ENCODE assay signal across 23 mouse cellular contexts in the genomic region with DNA sequence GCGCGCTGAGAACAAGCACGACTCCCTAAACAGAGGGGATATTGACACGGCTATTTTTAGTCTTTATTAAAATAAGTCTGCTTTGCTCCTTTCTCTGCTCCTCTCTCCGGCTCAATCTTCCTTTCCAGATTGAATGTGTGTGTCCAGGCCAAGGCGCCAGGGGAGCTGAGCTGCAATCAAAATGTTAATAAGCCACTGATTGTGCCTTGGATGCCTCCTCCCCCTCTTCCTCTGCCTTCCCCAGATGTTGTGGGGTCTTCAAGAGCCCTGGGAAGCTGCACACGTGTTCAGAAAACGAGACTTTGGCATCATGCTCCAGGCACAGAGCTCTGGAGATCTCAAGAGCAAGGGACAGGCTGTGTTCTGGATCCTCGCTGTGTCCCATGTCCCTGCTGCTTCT.
DNase-seq lines count a peak whose midpoint lies in the region; ATAC-seq lines count a peak whose summit lies in the region.
"Had no signal": no experiment of that assay in that cellular context is flagged by ENCODE, and none has a peak within 500 bp of the region (broad histone marks: within the 10 kb centered on the region; RNA-seq: fewer than 3 reads in every experiment).

No protein-coding gene starts in this region.

- peak; percentile 48 for DNase-seq in forebrain, embryonic 14.5 days (ENCODE audit: low spot score)
- DNase-seq in embryonic facial prominence, embryonic 14.5 days (ENCODE audit: low spot score) = peak; percentile 17
- peak; percentile 36 for DNase-seq in hindbrain, embryonic 14.5 days (ENCODE audit: low spot score)
- peak; percentile 60 for DNase-seq in midbrain, embryonic 14.5 days
- no peak for DNase-seq in right cerebral cortex, postnatal 14 days
- no peak for DNase-seq in spleen, postnatal 4 days (ENCODE audit: low spot score in 2 of 2)
- DNase-seq: adrenal gland, postnatal 36 days; cerebellum, adult 11 months; kidney, postnatal 36 days; lung, adult 18-20 months; lung, postnatal 10 days; thymus, adult 2 months; thymus, postnatal 4 days had no signal

- 64% methylated on average over 9 of the region's 9 CpGs for WGBS in forebrain, embryonic 14.5 days
- 51% methylated on average over 9 of the region's 9 CpGs for WGBS in forebrain, embryonic 13.5 days
- WGBS in embryonic facial prominence, embryonic 14.5 days = 60% methylated on average over 9 of the region's 9 CpGs
- WGBS in hindbrain, embryonic 14.5 days = 30% methylated on average over 9 of the region's 9 CpGs
- WGBS in midbrain, embryonic 14.5 days = 39% methylated on average over 9 of the region's 9 CpGs
- WGBS in heart, embryonic 12.5 days = 62% methylated on average over 9 of the region's 9 CpGs

- ATAC-seq in forebrain, embryonic 14.5 days = no peak
- no peak for ATAC-seq in forebrain, embryonic 13.5 days
- no peak for ATAC-seq in embryonic facial prominence, embryonic 14.5 days (ENCODE audit: low read depth)
- ATAC-seq in hindbrain, embryonic 14.5 days (ENCODE audit: low FRiP score) = peak; percentile 64; the same call in 1 of the 2 replicates
- ATAC-seq in midbrain, embryonic 14.5 days (ENCODE audit: low FRiP score, low TSS enrichment) = no peak
- no peak for ATAC-seq in heart, embryonic 12.5 days (ENCODE audit: insufficient number of reproducible peaks, low FRiP score)
- ATAC-seq: CD4-positive, CD25-positive, alpha-beta regulatory T cell, adult 4 months; intestine, postnatal 0 days; liver, embryonic 12.5 days had no signal

- no peaks in the 10 kb centered on the region for H3K4me1 ChIP-seq in forebrain, embryonic 14.5 days (ENCODE audit: control insufficient read depth, insufficient read depth, low read length)
- peaks cover 18% of the 10 kb centered on the region for H3K4me1 ChIP-seq in forebrain, embryonic 13.5 days
- no peaks in the 10 kb centered on the region for H3K4me1 ChIP-seq in embryonic facial prominence, embryonic 14.5 days (ENCODE audit: control insufficient read depth, insufficient read depth, low read length)
- H3K4me1 ChIP-seq in hindbrain, embryonic 14.5 days (replicated peaks; ENCODE audit: control insufficient read depth, insufficient read depth, low read length) = peaks cover 10% of the 10 kb centered on the region
- H3K4me1 ChIP-seq in midbrain, embryonic 14.5 days (ENCODE audit: control insufficient read depth, insufficient read depth, low read length) = peaks cover 13% of the 10 kb centered on the region
- no peaks in the 10 kb centered on the region for H3K4me1 ChIP-seq in heart, embryonic 12.5 days (replicated peaks)
- H3K4me1 ChIP-seq: embryonic facial prominence, embryonic 13.5 days; heart, embryonic 10.5 days; kidney, embryonic 15.5 days; limb, embryonic 13.5 days; liver, embryonic 12.5 days had no signal

- no peak overlapping the region for H3K4me3 ChIP-seq in forebrain, embryonic 14.5 days (ENCODE audit: low read depth, low read length)
- H3K4me3 ChIP-seq in forebrain, embryonic 13.5 days = no peak overlapping the region
- H3K4me3 ChIP-seq in embryonic facial prominence, embryonic 14.5 days (ENCODE audit: low read depth, low read length) = no peak overlapping the region
- H3K4me3 ChIP-seq in hindbrain, embryonic 14.5 days (replicated peaks; ENCODE audit: low read length) = no peak overlapping the region
- no peak overlapping the region for H3K4me3 ChIP-seq in midbrain, embryonic 14.5 days (replicated peaks; ENCODE audit: low read depth, low read length)
- no peak overlapping the region for H3K4me3 ChIP-seq in heart, embryonic 12.5 days
- H3K4me3 ChIP-seq: embryonic facial prominence, embryonic 13.5 days; heart, embryonic 10.5 days; kidney, embryonic 15.5 days; limb, embryonic 13.5 days; liver, embryonic 12.5 days had no signal

- no peak overlapping the region for H3K9ac ChIP-seq in forebrain, embryonic 14.5 days (ENCODE audit: low read length)
- H3K9ac ChIP-seq in forebrain, embryonic 13.5 days = no peak overlapping the region
- no peak overlapping the region for H3K9ac ChIP-seq in embryonic facial prominence, embryonic 14.5 days (ENCODE audit: low read depth, low read length)
- H3K9ac ChIP-seq in hindbrain, embryonic 14.5 days = no peak overlapping the region
- no peak overlapping the region for H3K9ac ChIP-seq in midbrain, embryonic 14.5 days (replicated peaks; ENCODE audit: low read length)
- H3K9ac ChIP-seq in heart, embryonic 12.5 days = no peak overlapping the region
- H3K9ac ChIP-seq: embryonic facial prominence, embryonic 13.5 days; kidney, embryonic 15.5 days; limb, embryonic 13.5 days; liver, embryonic 12.5 days had no signal

- no peaks in the 10 kb centered on the region for H3K9me3 ChIP-seq in forebrain, embryonic 14.5 days (replicated peaks; ENCODE audit: control insufficient read depth, low read length)
- H3K9me3 ChIP-seq in forebrain, embryonic 13.5 days (replicated peaks) = no peaks in the 10 kb centered on the region
- H3K9me3 ChIP-seq in embryonic facial prominence, embryonic 14.5 days (ENCODE audit: control insufficient read depth, low read length) = no peaks in the 10 kb centered on the region
- H3K9me3 ChIP-seq in hindbrain, embryonic 14.5 days (ENCODE audit: control insufficient read depth, low read length) = no peaks in the 10 kb centered on the region
- H3K9me3 ChIP-seq in midbrain, embryonic 14.5 days (ENCODE audit: control insufficient read depth, low read length) = no peaks in the 10 kb centered on the region
- H3K9me3 ChIP-seq in heart, embryonic 12.5 days (replicated peaks) = no peaks in the 10 kb centered on the region
- H3K9me3 ChIP-seq: embryonic facial prominence, embryonic 13.5 days; heart, embryonic 10.5 days; kidney, embryonic 15.5 days; limb, embryonic 13.5 days; liver, embryonic 12.5 days had no signal

- no peak overlapping the region for H3K27ac ChIP-seq in forebrain, embryonic 14.5 days (ENCODE audit: low read depth, low read length)
- H3K27ac ChIP-seq in forebrain, embryonic 13.5 days = no peak overlapping the region
- no peak overlapping the region for H3K27ac ChIP-seq in embryonic facial prominence, embryonic 14.5 days (replicated peaks; ENCODE audit: low read depth, low read length)
- H3K27ac ChIP-seq in hindbrain, embryonic 14.5 days = peak overlapping the region; percentile 51
- H3K27ac ChIP-seq in midbrain, embryonic 14.5 days (replicated peaks; ENCODE audit: low read depth, low read length) = peak overlapping the region; percentile 56; the same call in 1 of the 2 replicates
- H3K27ac ChIP-seq in heart, embryonic 12.5 days (ENCODE audit: poor library complexity, severe bottlenecking) = no peak overlapping the region
- H3K27ac ChIP-seq: embryonic facial prominence, embryonic 13.5 days; heart, embryonic 10.5 days; kidney, embryonic 15.5 days; limb, embryonic 13.5 days; liver, embryonic 12.5 days; stomach, postnatal 0 days had no signal

- no peaks in the 10 kb centered on the region for H3K36me3 ChIP-seq in forebrain, embryonic 14.5 days (ENCODE audit: control insufficient read depth, insufficient read depth, low read length)
- no peaks in the 10 kb centered on the region for H3K36me3 ChIP-seq in forebrain, embryonic 13.5 days (ENCODE audit: poor library complexity, severe bottlenecking)
- H3K36me3 ChIP-seq in embryonic facial prominence, embryonic 14.5 days (ENCODE audit: control insufficient read depth, insufficient read depth, low read length) = no peaks in the 10 kb centered on the region
- no peaks in the 10 kb centered on the region for H3K36me3 ChIP-seq in hindbrain, embryonic 14.5 days (replicated peaks; ENCODE audit: control insufficient read depth, insufficient read depth)
- no peaks in the 10 kb centered on the region for H3K36me3 ChIP-seq in midbrain, embryonic 14.5 days (ENCODE audit: control insufficient read depth, insufficient read depth, low read length)
- H3K36me3 ChIP-seq in heart, embryonic 12.5 days = no peaks in the 10 kb centered on the region
- H3K36me3 ChIP-seq: embryonic facial prominence, embryonic 13.5 days; heart, embryonic 10.5 days; kidney, embryonic 15.5 days; limb, embryonic 13.5 days; liver, embryonic 12.5 days had no signal

- H3K27me3 ChIP-seq in forebrain, embryonic 14.5 days (replicated peaks; ENCODE audit: control insufficient read depth, insufficient read depth, low read length) = no peaks in the 10 kb centered on the region
- no peaks in the 10 kb centered on the region for H3K27me3 ChIP-seq in forebrain, embryonic 13.5 days
- H3K27me3 ChIP-seq in embryonic facial prominence, embryonic 14.5 days (replicated peaks; ENCODE audit: control insufficient read depth, insufficient read depth, low read length) = no peaks in the 10 kb centered on the region
- no peaks in the 10 kb centered on the region for H3K27me3 ChIP-seq in hindbrain, embryonic 14.5 days (ENCODE audit: control insufficient read depth, insufficient read depth, low read length)
- H3K27me3 ChIP-seq in midbrain, embryonic 14.5 days (ENCODE audit: control insufficient read depth, insufficient read depth, low read length) = no peaks in the 10 kb centered on the region
- H3K27me3 ChIP-seq in heart, embryonic 12.5 days (replicated peaks) = peaks cover 28% of the 10 kb centered on the region
- H3K27me3 ChIP-seq: embryonic facial prominence, embryonic 13.5 days; kidney, embryonic 15.5 days; liver, embryonic 12.5 days had no signal

- no peak overlapping the region for H3K4me2 ChIP-seq in forebrain, embryonic 14.5 days (ENCODE audit: low read length)
- no peak overlapping the region for H3K4me2 ChIP-seq in forebrain, embryonic 13.5 days
- H3K4me2 ChIP-seq in embryonic facial prominence, embryonic 14.5 days (ENCODE audit: low read depth, low read length) = no peak overlapping the region
- no peak overlapping the region for H3K4me2 ChIP-seq in hindbrain, embryonic 14.5 days (replicated peaks)
- H3K4me2 ChIP-seq in midbrain, embryonic 14.5 days (ENCODE audit: low read length) = no peak overlapping the region
- no peak overlapping the region for H3K4me2 ChIP-seq in heart, embryonic 12.5 days
- H3K4me2 ChIP-seq: embryonic facial prominence, embryonic 13.5 days; kidney, embryonic 15.5 days; limb, embryonic 13.5 days; liver, embryonic 12.5 days had no signal

Comparison
In these comparisons a context has a peak if more than half of its experiments do, and no peak if none do; other contexts are left out.
1. DNase-seq: peak in forebrain, embryonic 14.5 days (single experiment), embryonic facial prominence, embryonic 14.5 days (single experiment), hindbrain, embryonic 14.5 days (single experiment) and midbrain, embryonic 14.5 days (single experiment); none in right cerebral cortex, postnatal 14 days (single experiment) and spleen, postnatal 4 days (0 of 2).
2. H3K27ac ChIP-seq: peak in hindbrain, embryonic 14.5 days (single experiment) and midbrain, embryonic 14.5 days (single experiment); none in forebrain, embryonic 14.5 days (single experiment), forebrain, embryonic 13.5 days (single experiment), embryonic facial prominence, embryonic 14.5 days (single experiment) and heart, embryonic 12.5 days (single experiment).